Mouse (Mus musculus) Muller cell, postnatal 12 days (primary cell): ENCODE measurements at regions not wholly inside any gene's neighbourhood (a gene's known extent, or its start where the extent isn't known, plus 50 kb on each side); places are given as distances from the start of the nearest gene placed in this dataset.
A peak's percentile ranks its signal among the peaks of the same experiment; 100 is the strongest.

Experiments
- DNase-seq: peaks from one replicate; pipeline ENCODE4 v3.0.0-alpha.2; 2015; ENCODE audit errors: inconsistent ontology term

DNA sequence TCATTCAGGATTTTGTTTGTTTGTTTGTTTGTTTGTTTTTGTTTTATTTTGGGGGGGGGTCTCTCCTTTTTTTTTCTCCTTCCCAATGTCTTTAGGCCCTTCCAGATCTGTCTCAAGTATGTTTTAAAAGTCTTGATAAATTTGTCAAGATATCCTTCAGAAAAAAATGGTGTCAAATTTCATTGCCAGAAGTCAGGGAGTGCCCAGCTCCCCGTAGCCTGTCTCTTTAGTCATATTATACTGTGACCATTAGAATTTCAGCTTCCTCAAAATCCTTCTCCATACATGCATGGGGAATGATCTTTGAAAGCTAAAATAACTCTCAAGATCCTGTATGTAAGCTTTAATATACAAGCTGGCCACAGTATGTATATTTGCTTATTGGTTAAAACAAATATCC, 134.3 kb upstream of the Lpp start:
- no peak for DNase-seq

DNA sequence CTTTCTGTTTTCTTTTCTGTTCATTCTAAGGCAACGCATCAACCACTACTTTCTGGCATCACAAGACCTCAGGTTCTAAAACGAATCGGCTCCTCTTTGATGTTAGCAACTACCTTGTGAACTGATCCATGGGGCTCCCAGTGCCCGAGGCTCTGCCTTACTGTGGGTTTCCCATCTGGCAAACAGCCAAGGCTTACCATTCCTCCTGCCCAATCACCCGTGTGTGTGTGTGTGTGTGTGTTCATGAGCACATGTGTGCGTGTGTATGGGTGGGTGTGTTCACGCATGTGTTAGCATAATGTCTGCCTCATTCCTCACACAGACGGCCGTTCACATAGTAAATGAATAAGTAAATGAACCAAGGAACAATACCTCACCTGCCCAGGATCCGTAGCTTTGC, 138.3 kb upstream of the Lpp start:
- DNase-seq: no peak

- DNase-seq: no peak
Observed at GRCm38 (mm10) chr16:24254590-24254989, 138.7 kb upstream of the Lpp start.

GRCm38 (mm10) chr16:24254143-24254542, 139.2 kb upstream of the Lpp start:
- DNase-seq: no peak

DNA sequence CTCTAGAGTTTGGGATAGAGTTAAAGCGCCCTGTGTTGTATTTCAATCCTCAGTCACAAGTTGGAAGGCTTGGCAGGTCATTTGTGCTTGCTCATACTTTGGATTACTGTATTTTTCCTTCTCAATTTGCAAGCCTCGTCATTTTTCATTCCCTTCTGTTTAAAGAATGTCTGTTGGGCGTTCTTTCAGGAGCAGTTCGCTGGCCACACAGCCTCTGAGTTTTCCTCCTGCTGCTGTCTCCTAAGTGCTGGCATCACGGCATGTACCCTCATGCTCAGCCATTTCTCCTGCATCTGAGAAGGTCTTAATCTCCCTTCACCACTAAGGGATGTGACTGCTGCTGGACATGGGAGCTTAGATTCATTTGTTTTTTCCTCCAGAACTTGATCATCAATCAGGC, 146.0 kb upstream of the Lpp start:
- DNase-seq: no peak

GRCm38 (mm10) chr16:24238075-24238555, 155.2 kb upstream of the Lpp start:
- DNase-seq: peak; percentile 56

GRCm38 (mm10) chr16:24237425-24237824, 155.9 kb upstream of the Lpp start:
- DNase-seq: no peak

GRCm38 (mm10) chr16:24237013-24237412, 156.3 kb upstream of the Lpp start:
- DNase-seq: no peak

DNA sequence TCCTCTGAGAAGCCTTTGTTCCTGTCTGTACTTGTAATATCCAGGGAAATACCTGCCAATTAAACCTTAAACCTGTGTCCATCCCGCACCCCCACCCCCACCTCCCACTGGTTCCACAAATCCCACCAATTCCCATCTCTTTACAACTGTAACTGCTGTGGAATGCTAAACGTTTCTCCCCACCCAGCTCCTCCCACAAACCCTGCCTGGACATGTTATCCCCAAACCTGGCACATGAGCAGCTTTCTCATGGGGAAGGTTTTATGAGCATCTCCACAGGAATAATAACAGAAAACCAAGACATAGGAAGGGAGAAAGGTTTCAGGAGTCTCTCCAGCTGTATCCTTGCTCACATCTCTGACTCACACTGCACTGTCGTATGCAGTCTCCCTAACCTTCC, 156.8 kb upstream of the Lpp start:
- DNase-seq: peak; percentile 36

DNA sequence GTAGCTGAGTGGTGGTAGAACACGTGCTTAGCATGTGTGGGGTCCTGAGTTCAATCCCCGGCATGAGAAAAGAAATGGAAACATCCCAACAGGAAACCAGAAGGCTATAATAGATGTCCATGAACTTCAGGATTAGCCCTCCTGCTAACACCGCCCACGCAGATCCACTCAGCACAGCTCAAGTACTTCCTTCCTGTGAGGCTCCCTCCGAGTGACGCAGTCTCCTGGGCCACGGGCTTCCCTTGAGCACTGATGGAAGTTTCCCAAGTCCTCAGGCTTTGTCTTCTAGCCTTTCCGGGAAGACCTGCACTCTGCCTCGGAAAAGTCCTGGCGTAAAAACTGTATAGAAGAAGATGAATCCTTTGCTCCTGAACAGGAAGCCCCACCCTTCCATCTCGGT, 158.5 kb upstream of the Lpp start:
- DNase-seq: no peak

DNA sequence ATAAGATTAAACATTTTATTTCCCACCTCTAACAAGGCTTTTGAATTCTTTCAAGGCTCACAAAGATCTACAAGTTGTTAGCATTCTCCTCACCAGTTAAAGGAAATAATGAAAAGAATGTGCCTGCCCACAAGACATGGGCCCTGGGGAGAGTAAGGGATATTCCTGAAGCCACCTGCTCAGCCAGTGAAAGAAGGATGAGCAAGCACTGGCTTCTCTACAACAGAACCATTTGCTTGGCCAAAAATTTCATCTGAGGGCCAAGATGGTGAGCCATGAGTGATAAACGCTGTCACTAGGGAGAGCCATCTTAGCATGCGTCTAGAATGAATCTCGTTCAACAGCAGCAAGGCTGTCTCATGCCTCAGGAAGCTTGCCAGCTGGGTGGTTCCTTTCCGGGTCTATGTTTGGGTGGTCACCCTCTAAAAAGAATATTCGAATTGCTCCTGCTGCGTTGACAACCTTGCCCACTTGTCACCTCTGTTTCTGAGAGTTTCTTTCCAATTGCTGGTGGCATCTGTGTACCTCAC, 161.2 kb upstream of the Lpp start:
- DNase-seq: peak; percentile 42

GRCm38 (mm10) chr16:24231506-24231905, 161.8 kb upstream of the Lpp start:
- no peak for DNase-seq

DNA sequence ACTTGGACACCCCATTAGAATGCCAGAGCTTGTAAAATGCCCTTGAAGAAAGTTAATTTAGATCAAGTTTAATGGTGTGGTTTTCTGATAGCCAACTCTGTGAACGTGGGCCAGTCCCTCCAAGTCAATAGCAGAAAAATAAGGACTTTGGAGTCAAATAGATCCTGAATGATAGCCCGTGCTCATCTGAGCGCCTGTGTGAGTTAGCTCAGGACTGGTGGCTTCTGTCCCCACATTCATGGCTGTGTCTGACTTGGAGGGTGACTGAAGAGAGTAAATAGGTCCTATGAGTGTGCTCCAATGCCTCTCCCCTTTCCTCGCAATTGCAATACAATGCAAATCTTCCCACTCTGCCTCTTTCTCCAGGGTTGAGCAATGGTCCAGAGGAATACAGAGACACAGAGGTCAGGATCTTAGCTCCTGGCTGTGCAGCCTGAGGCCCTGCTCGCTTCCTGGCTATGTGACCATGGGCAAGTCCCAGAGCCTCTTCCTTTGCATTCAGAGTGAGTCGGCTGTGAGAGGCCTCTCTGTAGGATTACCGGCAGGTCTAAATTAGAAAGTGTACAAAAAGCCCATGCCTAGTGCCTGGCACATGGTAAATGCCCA, 164.2 kb upstream of the Lpp start:
- no peak for DNase-seq

- DNase-seq: no peak
Observed at GRCm38 (mm10) chr16:24225897-24226296, 167.4 kb upstream of the Lpp start.

DNA sequence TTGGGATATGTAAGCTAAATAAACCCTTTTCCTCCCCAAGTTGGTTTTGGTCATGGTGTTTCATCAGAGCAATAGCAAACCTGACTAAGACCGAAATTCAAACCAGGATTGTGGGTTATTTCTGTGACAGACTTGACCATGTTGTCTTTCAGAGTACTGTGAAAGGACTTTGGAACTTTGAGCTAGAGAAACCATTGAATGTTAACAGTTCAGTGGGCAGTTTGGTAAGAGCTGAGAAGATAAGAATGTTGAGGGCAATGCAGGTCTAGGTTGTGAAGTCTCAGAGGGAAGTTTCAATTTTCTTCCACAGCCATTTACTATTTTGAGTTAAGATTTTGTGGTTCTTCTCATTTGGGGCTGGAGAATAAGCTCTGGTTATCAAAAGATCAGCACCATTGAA, 168.2 kb upstream of the Lpp start:
- DNase-seq: no peak

GRCm38 (mm10) chr16:24223901-24224300, 169.4 kb upstream of the Lpp start:
- no peak for DNase-seq

DNA sequence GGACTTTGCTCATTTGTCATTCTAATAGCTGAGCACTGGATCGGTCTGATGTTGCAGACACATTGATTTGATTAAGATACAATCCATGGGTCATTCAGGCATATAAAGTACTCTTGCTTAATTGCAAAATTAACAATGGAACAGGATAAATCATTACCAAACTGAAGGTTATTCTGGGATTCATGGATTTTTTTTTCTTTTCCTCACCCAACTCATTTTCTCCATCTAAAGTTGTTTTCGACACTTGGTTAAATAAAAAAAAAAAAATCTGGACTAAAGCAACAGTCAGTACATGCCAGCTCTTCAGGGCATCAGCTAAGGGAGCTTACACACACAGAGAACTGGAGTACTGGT, 169.8 kb upstream of the Lpp start:
- peak; percentile 57 for DNase-seq

- no peak for DNase-seq
Observed at GRCm38 (mm10) chr16:24222759-24223526, 170.4 kb upstream of the Lpp start.

DNA sequence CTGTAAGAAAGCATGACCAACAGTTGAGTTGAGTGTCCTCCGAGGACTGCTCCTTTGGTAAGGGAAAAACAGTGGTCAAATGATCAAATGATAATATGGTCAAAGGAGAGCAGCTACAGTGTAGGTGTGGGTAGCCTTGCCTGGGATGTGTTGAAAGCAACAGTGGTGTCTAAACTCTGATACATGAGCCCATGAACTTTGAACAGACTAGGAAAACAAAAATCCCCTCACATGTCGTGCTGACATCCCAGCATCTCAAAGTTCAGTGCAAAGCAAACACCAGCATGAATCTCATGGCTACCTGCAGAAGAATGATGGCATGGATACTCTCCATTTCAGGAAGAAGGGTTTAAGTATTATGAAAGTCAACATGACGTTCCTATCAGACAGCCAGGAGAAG, 171.3 kb upstream of the Lpp start:
- no peak for DNase-seq

GRCm38 (mm10) chr16:24220613-24221012, 172.7 kb upstream of the Lpp start:
- DNase-seq: no peak

- DNase-seq: no peak
Observed at GRCm38 (mm10) chr16:24219691-24220090, 173.6 kb upstream of the Lpp start.

- DNase-seq: no peak
Observed at GRCm38 (mm10) chr16:24218850-24219185, 174.5 kb upstream of the Lpp start.

- DNase-seq: peak; percentile 64
Observed at GRCm38 (mm10) chr16:24218162-24218849, 175.0 kb upstream of the Lpp start.
